Mouse (Mus musculus): ENCODE data around the gene Clmn. TPM values are rescaled to one million over a fixed set of nuclear protein-coding genes. Genes with fewer than 3 reads are reported as not detected.

Clmn gene
- total and polyA plus RNA-seq, 3 experiments, result not detected

GRCm38 (mm10) chr12:104777603-104778002 lies 87.3 kb downstream of the Clmn start:
- Histone ChIP-seq H3K36me3 (ENCODE audit: control insufficient read depth in 1 of 2, insufficient read depth in 2 of 2, low read length in 2 of 2) (no peaks in the 10 kb centered on the region), H3K27ac (ENCODE audit: control insufficient read depth, low read depth, low read length) (no peak overlapping the region), H3K4me3 (ENCODE audit: control insufficient read depth in 1 of 2, insufficient read depth in 1 of 2, low read depth in 2 of 2, low read length in 2 of 2) (no peak overlapping the region), H3K9me3 (replicated peaks; ENCODE audit: insufficient read depth, low read length) (no peaks in the 10 kb centered on the region), H3K79me2 (ENCODE audit: control insufficient read depth, insufficient read depth, low read length, poor library complexity) (no peaks in the 10 kb centered on the region), H3K4me1 (ENCODE audit: control insufficient read depth in 1 of 2, insufficient read depth in 2 of 2, low read length in 2 of 2) (no peaks in the 10 kb centered on the region), H3K9ac (ENCODE audit: control insufficient read depth, low read depth, low read length, poor library complexity, severe bottlenecking) (no peak overlapping the region), H3K27me3 (ENCODE audit: control insufficient read depth in 1 of 2, insufficient read depth in 2 of 2, low read length in 2 of 2) (no peaks in the 10 kb centered on the region)
- no peak for TF ChIP-seq HCFC1 (IDR thresholded peaks at IDR 0.05; ENCODE audit: low read depth, low read length)
- no peak for TF ChIP-seq KAT2A (conservative IDR thresholded peaks at IDR 0.05; ENCODE audit: low read depth, low read length)
- no peak for TF ChIP-seq UBTF (IDR thresholded peaks at IDR 0.05; ENCODE audit: borderline replicate concordance, insufficient read depth, low read depth, low read length)
- TF ChIP-seq JUND (IDR thresholded peaks at IDR 0.05; ENCODE audit: low read depth, low read length), result no peak
- TF ChIP-seq ZNF384 (IDR thresholded peaks at IDR 0.05; ENCODE audit: low read depth, low read length), result no peak
- TF ChIP-seq SMC3 (IDR thresholded peaks at IDR 0.05; ENCODE audit: low read depth, low read length), result no peak
- TF ChIP-seq ZMIZ1 (IDR thresholded peaks at IDR 0.05; ENCODE audit: low read depth, low read length), result no peak
- TF ChIP-seq NRF1 (IDR thresholded peaks at IDR 0.05; ENCODE audit: insufficient read depth, low read depth, low read length, poor library complexity, severe bottlenecking), result no peak
- TF ChIP-seq RAD21 (IDR thresholded peaks at IDR 0.05; ENCODE audit: low read depth, low read length), result no peak
- no peak for TF ChIP-seq EP300 (IDR thresholded peaks at IDR 0.05; ENCODE audit: low read depth in 1 of 2, low read length in 2 of 2)
- TF ChIP-seq ELF1 (IDR thresholded peaks at IDR 0.05; ENCODE audit: low read depth, low read length), result no peak
- TF ChIP-seq NELFE (IDR thresholded peaks at IDR 0.05; ENCODE audit: low read depth, low read length), result no peak
- no peak for TF ChIP-seq ZKSCAN1 (IDR thresholded peaks at IDR 0.05; ENCODE audit: low read depth, low read length)
- no peak for TF ChIP-seq USF2 (IDR thresholded peaks at IDR 0.05; ENCODE audit: borderline replicate concordance in 1 of 2, insufficient read depth in 1 of 2, low read depth in 1 of 2, low read length in 2 of 2)
- no peak for TF ChIP-seq GABPA (IDR thresholded peaks at IDR 0.05; ENCODE audit: low read depth, low read length)
- DNase-seq (ENCODE audit: low read depth, low spot score), result no peak

GRCm38 (mm10) chr12:104771941-104772340 lies 92.9 kb downstream of the Clmn start:
- Histone ChIP-seq H3K4me3 (ENCODE audit: control insufficient read depth in 1 of 2, insufficient read depth in 1 of 2, low read depth in 2 of 2, low read length in 2 of 2) (no peak overlapping the region), H3K36me3 (ENCODE audit: control insufficient read depth in 1 of 2, insufficient read depth in 2 of 2, low read length in 2 of 2) (no peaks in the 10 kb centered on the region), H3K4me1 (ENCODE audit: control insufficient read depth in 1 of 2, insufficient read depth in 2 of 2, low read length in 2 of 2) (no peaks in the 10 kb centered on the region), H3K79me2 (ENCODE audit: control insufficient read depth, insufficient read depth, low read length, poor library complexity) (no peaks in the 10 kb centered on the region), H3K27ac (ENCODE audit: control insufficient read depth, low read depth, low read length) (no peak overlapping the region), H3K9me3 (replicated peaks; ENCODE audit: insufficient read depth, low read length) (no peaks in the 10 kb centered on the region), H3K27me3 (ENCODE audit: control insufficient read depth in 1 of 2, insufficient read depth in 2 of 2, low read length in 2 of 2) (no peaks in the 10 kb centered on the region), H3K9ac (ENCODE audit: control insufficient read depth, low read depth, low read length, poor library complexity, severe bottlenecking) (no peak overlapping the region)
- TF ChIP-seq SIN3A (IDR thresholded peaks at IDR 0.05; ENCODE audit: low read length) (no peak), MXI1 (IDR thresholded peaks at IDR 0.05; ENCODE audit: low read depth, low read length) (no peak), ZMIZ1 (IDR thresholded peaks at IDR 0.05; ENCODE audit: low read depth, low read length) (no peak), BHLHE40 (IDR thresholded peaks at IDR 0.05; ENCODE audit: borderline replicate concordance, low read depth, low read length) (no peak), TCF12 (IDR thresholded peaks at IDR 0.05; ENCODE audit: low read depth, low read length) (no peak), MYC (IDR thresholded peaks at IDR 0.05; ENCODE audit: low read depth, low read length) (no peak), CHD2 (IDR thresholded peaks at IDR 0.05; ENCODE audit: low read length) (no peak), ZC3H11A (IDR thresholded peaks at IDR 0.05; ENCODE audit: low read depth, low read length) (no peak), MAX (IDR thresholded peaks at IDR 0.05; ENCODE audit: low read length) (no peak), ELF1 (IDR thresholded peaks at IDR 0.05; ENCODE audit: low read depth, low read length) (no peak), RCOR1 (IDR thresholded peaks at IDR 0.05; ENCODE audit: low read depth, low read length) (no peak), NELFE (IDR thresholded peaks at IDR 0.05; ENCODE audit: low read depth, low read length) (no peak), JUND (IDR thresholded peaks at IDR 0.05; ENCODE audit: low read depth, low read length) (no peak), USF1 (IDR thresholded peaks at IDR 0.05; ENCODE audit: low read depth, low read length) (no peak), TBP (IDR thresholded peaks at IDR 0.05; ENCODE audit: low read depth, low read length) (no peak), E2F4 (IDR thresholded peaks at IDR 0.05; ENCODE audit: borderline replicate concordance, low read depth, low read length) (no peak), KAT2A (conservative IDR thresholded peaks at IDR 0.05; ENCODE audit: low read depth, low read length) (no peak)
- no peak for DNase-seq (ENCODE audit: low read depth, low spot score)
